11 mouse cellular contexts compared by ENCODE assay signal in genomic region chr12:99214098-99214497, GRCm38 (mm10).
DNase-seq lines count a peak whose midpoint lies in the region; ATAC-seq and TF ChIP-seq lines count a peak whose summit lies in the region.
"Had no signal": no experiment of that assay in that cellular context is flagged by ENCODE, and none has a peak within 500 bp of the region (broad histone marks: within the 10 kb centered on the region; RNA-seq: fewer than 3 reads in every experiment).

No protein-coding gene starts in this region.

- WGBS in cerebellum, adult 2 months, result 31% methylated on average over 5 of the region's 5 CpGs
- 73% methylated on average over 5 of the region's 5 CpGs for WGBS in midbrain, embryonic 13.5 days
- WGBS in midbrain, embryonic 14.5 days, result 68% methylated on average over 5 of the region's 5 CpGs
- WGBS in limb, embryonic 15.5 days, result 61% methylated on average over 5 of the region's 5 CpGs

- peak overlapping the region; percentile 91 for H3K27ac ChIP-seq in cerebellum, adult 2 months (ENCODE audit: insufficient read depth, low read length)
- peak overlapping the region; percentile 97 for H3K27ac ChIP-seq in gastrocnemius, adult 2 months
- H3K27ac ChIP-seq in midbrain, embryonic 13.5 days, result peak overlapping the region; percentile 14; the same call in 1 of the 2 replicates
- H3K27ac ChIP-seq in midbrain, embryonic 14.5 days (replicated peaks; ENCODE audit: low read depth, low read length), result no peak overlapping the region
- H3K27ac ChIP-seq in limb, embryonic 15.5 days, result 0 out of 2 replicates have a peak overlapping the region, but pooled peaks have one; percentile 33
- H3K27ac ChIP-seq: left cerebral cortex, adult 2 months; lung, embryonic 15.5 days had no signal

- intact Hi-C loops in gastrocnemius, adult 2 months (cut with DNase I), result loop anchor here (2.0 to 10.0 kb wide), 2 partner anchors 179 to 621 kb away; no protein-coding TSS in a partner anchor

- no peak for ATAC-seq in midbrain, embryonic 13.5 days
- no peak for ATAC-seq in midbrain, embryonic 14.5 days (ENCODE audit: low FRiP score, low TSS enrichment)
- no peak for ATAC-seq in limb, embryonic 15.5 days (ENCODE audit: insufficient number of reproducible peaks, low FRiP score, low TSS enrichment, low read depth)

- H3K27me3 ChIP-seq in cerebellum, adult 2 months (ENCODE audit: control insufficient read depth, insufficient read depth, low read length), result no peaks in the 10 kb centered on the region
- H3K27me3 ChIP-seq in midbrain, embryonic 13.5 days, result no peaks in the 10 kb centered on the region
- H3K27me3 ChIP-seq in midbrain, embryonic 14.5 days (ENCODE audit: control insufficient read depth, insufficient read depth, low read length), result no peaks in the 10 kb centered on the region
- no peaks in the 10 kb centered on the region for H3K27me3 ChIP-seq in limb, embryonic 15.5 days
- H3K27me3 ChIP-seq: lung, embryonic 15.5 days had no signal

- no peaks in the 10 kb centered on the region for H3K9me3 ChIP-seq in midbrain, embryonic 13.5 days
- no peaks in the 10 kb centered on the region for H3K9me3 ChIP-seq in midbrain, embryonic 14.5 days (ENCODE audit: control insufficient read depth, low read length)
- no peaks in the 10 kb centered on the region for H3K9me3 ChIP-seq in limb, embryonic 15.5 days
- H3K9me3 ChIP-seq: lung, embryonic 15.5 days had no signal

- TF ChIP-seq POLR2A in cerebellum, adult 2 months (IDR thresholded peaks at IDR 0.05; ENCODE audit: borderline replicate concordance, insufficient read depth, low read length), result no peak

- H3K36me3 ChIP-seq in midbrain, embryonic 13.5 days, result no peaks in the 10 kb centered on the region
- H3K36me3 ChIP-seq in midbrain, embryonic 14.5 days (ENCODE audit: control insufficient read depth, insufficient read depth, low read length), result no peaks in the 10 kb centered on the region
- H3K36me3 ChIP-seq in limb, embryonic 15.5 days, result no peaks in the 10 kb centered on the region
- H3K36me3 ChIP-seq: lung, embryonic 15.5 days had no signal

- H3K4me1 ChIP-seq in cerebellum, adult 2 months (ENCODE audit: control insufficient read depth, insufficient read depth, low read length), result peaks cover 72% of the 10 kb centered on the region
- peaks cover 59% of the 10 kb centered on the region for H3K4me1 ChIP-seq in midbrain, embryonic 13.5 days (replicated peaks)
- peaks cover 41% of the 10 kb centered on the region for H3K4me1 ChIP-seq in midbrain, embryonic 14.5 days (ENCODE audit: control insufficient read depth, insufficient read depth, low read length)
- H3K4me1 ChIP-seq in limb, embryonic 15.5 days, result peaks cover 39% of the 10 kb centered on the region

- DNase-seq in cerebellum, adult 2 months, result peak in 1 of 2 experiments; percentile 56
- no peak for DNase-seq in cerebellum, postnatal 4 days (ENCODE audit: low spot score in 2 of 2)
- peak; percentile 72 for DNase-seq in gastrocnemius, adult 2 months
- no peak for DNase-seq in gastrocnemius, postnatal 10 days
- DNase-seq in midbrain, embryonic 14.5 days, result no peak
- DNase-seq in yolk sac, embryonic 10.5 days (ENCODE audit: low spot score), result no peak
- DNase-seq: thymus, adult 2 months had no signal

- no peak overlapping the region for H3K4me3 ChIP-seq in cerebellum, adult 2 months (replicated peaks; ENCODE audit: insufficient read depth, low read depth, low read length)
- no peak overlapping the region; the same call in 1 of the 2 replicates for H3K4me3 ChIP-seq in gastrocnemius, adult 2 months
- H3K4me3 ChIP-seq in midbrain, embryonic 13.5 days (replicated peaks), result no peak overlapping the region
- no peak overlapping the region for H3K4me3 ChIP-seq in midbrain, embryonic 14.5 days (replicated peaks; ENCODE audit: low read depth, low read length)
- no peak overlapping the region for H3K4me3 ChIP-seq in limb, embryonic 15.5 days
- H3K4me3 ChIP-seq: left cerebral cortex, adult 2 months; lung, embryonic 15.5 days had no signal

- TF ChIP-seq CTCF in cerebellum, adult 2 months (IDR thresholded peaks at IDR 0.05; ENCODE audit: borderline replicate concordance, insufficient read depth, low read depth, low read length), result no peak
- no peak for TF ChIP-seq CTCF in gastrocnemius, adult 2 months (IDR thresholded peaks at IDR 0.05)

- no peak overlapping the region for H3K9ac ChIP-seq in midbrain, embryonic 13.5 days (replicated peaks)
- no peak overlapping the region for H3K9ac ChIP-seq in midbrain, embryonic 14.5 days (replicated peaks; ENCODE audit: low read length)
- no peak overlapping the region for H3K9ac ChIP-seq in limb, embryonic 15.5 days
- H3K9ac ChIP-seq: lung, embryonic 15.5 days had no signal

- no peak overlapping the region for H3K4me2 ChIP-seq in midbrain, embryonic 13.5 days (replicated peaks)
- no peak overlapping the region for H3K4me2 ChIP-seq in midbrain, embryonic 14.5 days (ENCODE audit: low read length)
- no peak overlapping the region for H3K4me2 ChIP-seq in limb, embryonic 15.5 days
- H3K4me2 ChIP-seq: lung, embryonic 15.5 days had no signal
